Mouse (Mus musculus): ENCODE measurements around the gene Frmd5. TPM values are rescaled to one million over a fixed set of nuclear protein-coding genes. Genes with fewer than 3 reads are reported as not detected.

The Frmd5 gene
- polyA plus RNA-seq, 1 experiment from 2014 or later = 24.2 TPM

GRCm38 (mm10) chr2:121620582-121621261 is 186.2 kb downstream of the Frmd5 start:
- no peak for ATAC-seq (replicated peaks; ENCODE audit: insufficient number of reproducible peaks, low FRiP score, low TSS enrichment)
- Histone ChIP-seq H3K27ac (ENCODE audit: low read depth, low read length) (no peak overlapping the region), H3K9me3 (replicated peaks; ENCODE audit: control insufficient read depth, low read length) (no peaks in the 10 kb centered on the region), H3K36me3 (ENCODE audit: control insufficient read depth, insufficient read depth, low read length) (no peaks in the 10 kb centered on the region), H3K4me2 (no peak overlapping the region), H3K9ac (ENCODE audit: low read depth, low read length) (no peak overlapping the region), H3K4me1 (ENCODE audit: control insufficient read depth, insufficient read depth, low read length) (no peaks in the 10 kb centered on the region), H3K4me3 (ENCODE audit: low read depth, low read length) (no peak overlapping the region), H3K27me3 (ENCODE audit: control insufficient read depth, insufficient read depth, low read length) (no peaks in the 10 kb centered on the region)
- 84% methylated on average over 7 of the region's 7 CpGs for WGBS (ENCODE audit: insufficient replicate concordance)

GRCm38 (mm10) chr2:121615199-121615559 is 191.7 kb downstream of the Frmd5 start:
- Histone ChIP-seq H3K27me3 (ENCODE audit: control insufficient read depth, insufficient read depth, low read length) (no peaks in the 10 kb centered on the region), H3K27ac (ENCODE audit: low read depth, low read length) (no peak overlapping the region), H3K4me1 (ENCODE audit: control insufficient read depth, insufficient read depth, low read length) (peaks cover 9% of the 10 kb centered on the region), H3K9ac (ENCODE audit: low read depth, low read length) (no peak overlapping the region), H3K9me3 (replicated peaks; ENCODE audit: control insufficient read depth, low read length) (no peaks in the 10 kb centered on the region), H3K4me2 (no peak overlapping the region), H3K4me3 (ENCODE audit: low read depth, low read length) (no peak overlapping the region), H3K36me3 (ENCODE audit: control insufficient read depth, insufficient read depth, low read length) (no peaks in the 10 kb centered on the region)
- no peak for ATAC-seq (replicated peaks; ENCODE audit: insufficient number of reproducible peaks, low FRiP score, low TSS enrichment)
- WGBS (ENCODE audit: insufficient replicate concordance) = 65% methylated on average over 7 of the region's 7 CpGs

GRCm38 (mm10) chr2:121614483-121615198 is 192.2 kb downstream of the Frmd5 start:
- H3K36me3 ChIP-seq (ENCODE audit: control insufficient read depth, insufficient read depth, low read length) = no peaks in the 10 kb centered on the region
- H3K4me2 ChIP-seq = no peak overlapping the region
- H3K4me3 ChIP-seq (ENCODE audit: low read depth, low read length) = no peak overlapping the region
- ATAC-seq (replicated peaks; ENCODE audit: insufficient number of reproducible peaks, low FRiP score, low TSS enrichment) = no peak
- peaks cover 14% of the 10 kb centered on the region for H3K4me1 ChIP-seq (ENCODE audit: control insufficient read depth, insufficient read depth, low read length)
- no peak overlapping the region for H3K27ac ChIP-seq (ENCODE audit: low read depth, low read length)
- H3K9me3 ChIP-seq (replicated peaks; ENCODE audit: control insufficient read depth, low read length) = no peaks in the 10 kb centered on the region
- 67% methylated on average over 9 of the region's 9 CpGs for WGBS (ENCODE audit: insufficient replicate concordance)
- no peak overlapping the region for H3K9ac ChIP-seq (ENCODE audit: low read depth, low read length)
- no peaks in the 10 kb centered on the region for H3K27me3 ChIP-seq (ENCODE audit: control insufficient read depth, insufficient read depth, low read length)

GRCm38 (mm10) chr2:121612112-121612511 is 194.8 kb downstream of the Frmd5 start:
- 70% methylated on average over 5 of the region's 5 CpGs for WGBS (ENCODE audit: insufficient replicate concordance)
- H3K27ac ChIP-seq (ENCODE audit: low read depth, low read length) = no peak overlapping the region
- no peak for ATAC-seq (replicated peaks; ENCODE audit: insufficient number of reproducible peaks, low FRiP score, low TSS enrichment)

GRCm38 (mm10) chr2:121610008-121610884 is 196.6 kb downstream of the Frmd5 start:
- no peaks in the 10 kb centered on the region for H3K27me3 ChIP-seq (ENCODE audit: control insufficient read depth, insufficient read depth, low read length)
- 48% methylated on average over 17 of the region's 17 CpGs for WGBS (ENCODE audit: insufficient replicate concordance)
- no peaks in the 10 kb centered on the region for H3K36me3 ChIP-seq (ENCODE audit: control insufficient read depth, insufficient read depth, low read length)
- no peak for ATAC-seq (replicated peaks; ENCODE audit: insufficient number of reproducible peaks, low FRiP score, low TSS enrichment)
- no peak overlapping the region for H3K4me2 ChIP-seq
- H3K9ac ChIP-seq (ENCODE audit: low read depth, low read length) = no peak overlapping the region
- H3K9me3 ChIP-seq (replicated peaks; ENCODE audit: control insufficient read depth, low read length) = no peaks in the 10 kb centered on the region
- H3K27ac ChIP-seq (ENCODE audit: low read depth, low read length) = no peak overlapping the region
- peaks cover 15% of the 10 kb centered on the region for H3K4me1 ChIP-seq (ENCODE audit: control insufficient read depth, insufficient read depth, low read length)
- H3K4me3 ChIP-seq (ENCODE audit: low read depth, low read length) = no peak overlapping the region

More at GRCm38 (mm10) chr2:121612112-121612511, 194.8 kb downstream of the Frmd5 start:
- H3K27me3 ChIP-seq (ENCODE audit: control insufficient read depth, insufficient read depth, low read length) = no peaks in the 10 kb centered on the region
- no peak overlapping the region for H3K4me2 ChIP-seq
- H3K9me3 ChIP-seq (replicated peaks; ENCODE audit: control insufficient read depth, low read length) = no peaks in the 10 kb centered on the region
- H3K36me3 ChIP-seq (ENCODE audit: control insufficient read depth, insufficient read depth, low read length) = no peaks in the 10 kb centered on the region
- peaks cover 15% of the 10 kb centered on the region for H3K4me1 ChIP-seq (ENCODE audit: control insufficient read depth, insufficient read depth, low read length)
- no peak overlapping the region for H3K4me3 ChIP-seq (ENCODE audit: low read depth, low read length)
- no peak overlapping the region for H3K9ac ChIP-seq (ENCODE audit: low read depth, low read length)

GRCm38 (mm10) chr2:121609141-121609724 is 197.7 kb downstream of the Frmd5 start:
- Histone ChIP-seq H3K4me3 (ENCODE audit: low read depth, low read length) (no peak overlapping the region), H3K9me3 (replicated peaks; ENCODE audit: control insufficient read depth, low read length) (no peaks in the 10 kb centered on the region), H3K4me2 (no peak overlapping the region), H3K27me3 (ENCODE audit: control insufficient read depth, insufficient read depth, low read length) (no peaks in the 10 kb centered on the region), H3K4me1 (ENCODE audit: control insufficient read depth, insufficient read depth, low read length) (peaks cover 15% of the 10 kb centered on the region), H3K9ac (ENCODE audit: low read depth, low read length) (no peak overlapping the region), H3K36me3 (ENCODE audit: control insufficient read depth, insufficient read depth, low read length) (no peaks in the 10 kb centered on the region), H3K27ac (ENCODE audit: low read depth, low read length) (no peak overlapping the region)
- 73% methylated on average over 11 of the region's 11 CpGs for WGBS (ENCODE audit: insufficient replicate concordance)
- ATAC-seq (replicated peaks; ENCODE audit: insufficient number of reproducible peaks, low FRiP score, low TSS enrichment) = no peak

GRCm38 (mm10) chr2:121602397-121602796 is 204.5 kb downstream of the Frmd5 start:
- 71% methylated on average over 4 of the region's 4 CpGs for WGBS (ENCODE audit: insufficient replicate concordance)
- Histone ChIP-seq H3K4me3 (ENCODE audit: low read depth, low read length) (no peak overlapping the region), H3K9me3 (replicated peaks; ENCODE audit: control insufficient read depth, low read length) (no peaks in the 10 kb centered on the region), H3K27me3 (ENCODE audit: control insufficient read depth, insufficient read depth, low read length) (no peaks in the 10 kb centered on the region), H3K9ac (ENCODE audit: low read depth, low read length) (no peak overlapping the region), H3K4me1 (ENCODE audit: control insufficient read depth, insufficient read depth, low read length) (peaks cover 5% of the 10 kb centered on the region; the same call in 1 of the 2 replicates), H3K4me2 (no peak overlapping the region), H3K27ac (ENCODE audit: low read depth, low read length) (no peak overlapping the region), H3K36me3 (ENCODE audit: control insufficient read depth, insufficient read depth, low read length) (no peaks in the 10 kb centered on the region)
- ATAC-seq (replicated peaks; ENCODE audit: insufficient number of reproducible peaks, low FRiP score, low TSS enrichment) = no peak

GRCm38 (mm10) chr2:121601543-121601942 is 205.3 kb downstream of the Frmd5 start:
- Histone ChIP-seq H3K27me3 (ENCODE audit: control insufficient read depth, insufficient read depth, low read length) (no peaks in the 10 kb centered on the region), H3K9me3 (replicated peaks; ENCODE audit: control insufficient read depth, low read length) (no peaks in the 10 kb centered on the region), H3K27ac (ENCODE audit: low read depth, low read length) (no peak overlapping the region), H3K36me3 (ENCODE audit: control insufficient read depth, insufficient read depth, low read length) (no peaks in the 10 kb centered on the region), H3K4me3 (ENCODE audit: low read depth, low read length) (no peak overlapping the region), H3K9ac (ENCODE audit: low read depth, low read length) (no peak overlapping the region), H3K4me1 (ENCODE audit: control insufficient read depth, insufficient read depth, low read length) (peaks cover 5% of the 10 kb centered on the region; the same call in 1 of the 2 replicates), H3K4me2 (no peak overlapping the region)
- no peak for ATAC-seq (replicated peaks; ENCODE audit: insufficient number of reproducible peaks, low FRiP score, low TSS enrichment)
- 61% methylated on average over 7 of the region's 7 CpGs for WGBS (ENCODE audit: insufficient replicate concordance)
